22 mouse cellular contexts compared by ENCODE assay signal in genomic region chr8:61833211-61833610, GRCm38 (mm10).
A peak's percentile ranks its signal among the peaks of the same experiment; 100 is the strongest.
DNase-seq lines count a peak whose midpoint lies in the region; ATAC-seq and TF ChIP-seq lines count a peak whose summit lies in the region.
"Had no signal": no experiment of that assay in that cellular context is flagged by ENCODE, and none has a peak within 500 bp of the region (broad histone marks: within the 10 kb centered on the region; RNA-seq: fewer than 3 reads in every experiment).

No protein-coding gene starts in this region.

- H3K9me3 ChIP-seq in heart, embryonic 15.5 days (replicated peaks) = no peaks in the 10 kb centered on the region
- no peaks in the 10 kb centered on the region for H3K9me3 ChIP-seq in heart, embryonic 10.5 days
- H3K9me3 ChIP-seq: embryonic facial prominence, embryonic 12.5 days; forebrain, embryonic 15.5 days; G1E; hindbrain, embryonic 10.5 days; intestine, embryonic 15.5 days had no signal

- no peaks in the 10 kb centered on the region for H3K27me3 ChIP-seq in heart, embryonic 15.5 days
- H3K27me3 ChIP-seq in heart, embryonic 10.5 days (ENCODE audit: insufficient read depth, poor library complexity, severe bottlenecking) = no peaks in the 10 kb centered on the region
- H3K27me3 ChIP-seq: embryonic facial prominence, embryonic 12.5 days; forebrain, embryonic 15.5 days; intestine, embryonic 15.5 days had no signal

- 70% methylated on average over 3 of the region's 3 CpGs for WGBS in heart, embryonic 15.5 days
- WGBS in heart, embryonic 10.5 days = 71% methylated on average over 3 of the region's 3 CpGs

- H3K4me2 ChIP-seq in heart, embryonic 15.5 days = no peak overlapping the region
- H3K4me2 ChIP-seq: embryonic facial prominence, embryonic 12.5 days; forebrain, embryonic 15.5 days; hindbrain, embryonic 14.5 days; intestine, embryonic 15.5 days had no signal

- no peak for TF ChIP-seq CTCF in gastrocnemius, adult 2 months (IDR thresholded peaks at IDR 0.05)

- intact Hi-C loops in gastrocnemius, adult 2 months (cut with DNase I) = no loop called here

- H3K27ac ChIP-seq in gastrocnemius, adult 2 months = peak overlapping the region; percentile 86
- H3K27ac ChIP-seq in heart, embryonic 15.5 days = 0 out of 2 replicates have a peak overlapping the region, but pooled peaks have one; percentile 33
- no peak overlapping the region for H3K27ac ChIP-seq in heart, embryonic 10.5 days
- H3K27ac ChIP-seq: embryonic facial prominence, embryonic 12.5 days; forebrain, embryonic 15.5 days; hindbrain, embryonic 10.5 days; hindbrain, embryonic 14.5 days; intestine, embryonic 15.5 days had no signal

- no peaks in the 10 kb centered on the region for H3K36me3 ChIP-seq in heart, embryonic 15.5 days
- H3K36me3 ChIP-seq in heart, embryonic 10.5 days = no peaks in the 10 kb centered on the region
- H3K36me3 ChIP-seq: embryonic facial prominence, embryonic 12.5 days; forebrain, embryonic 15.5 days; G1E; hindbrain, embryonic 10.5 days; intestine, embryonic 15.5 days had no signal

- peak; percentile 18 for DNase-seq in adrenal gland, adult 2 months
- no peak for DNase-seq in adrenal gland, postnatal 4 days (ENCODE audit: low spot score in 2 of 2)
- peak; percentile 26 for DNase-seq in gastrocnemius, adult 2 months
- DNase-seq in gastrocnemius, adult 8-10 months (ENCODE audit: low spot score in 2 of 2) = no peak
- no peak for DNase-seq in heart, embryonic 10.5 days (ENCODE audit: low spot score)
- peak; percentile 16 for DNase-seq in adipocyte (ENCODE audit: low spot score)
- no peak for DNase-seq in layer of hippocampus, postnatal 14 days (ENCODE audit: low spot score in 2 of 2)
- DNase-seq: B cell, adult 2 months; cerebellum, adult 11-12 months; cerebellum, adult 9-10 months; cerebellum, postnatal 25 days; gastrocnemius, postnatal 25 days; heart, postnatal 10 days; kidney, adult 18-20 months had no signal

- peaks cover 37% of the 10 kb centered on the region for H3K4me1 ChIP-seq in heart, embryonic 15.5 days (replicated peaks)
- peaks cover 30% of the 10 kb centered on the region for H3K4me1 ChIP-seq in heart, embryonic 10.5 days
- H3K4me1 ChIP-seq: forebrain, embryonic 15.5 days; hindbrain, embryonic 10.5 days; intestine, embryonic 15.5 days had no signal

- H3K9ac ChIP-seq in heart, embryonic 15.5 days = no peak overlapping the region
- H3K9ac ChIP-seq: embryonic facial prominence, embryonic 12.5 days; forebrain, embryonic 15.5 days; hindbrain, embryonic 14.5 days; intestine, embryonic 15.5 days had no signal

- no peak for ATAC-seq in heart, embryonic 15.5 days (replicated peaks; ENCODE audit: insufficient number of reproducible peaks, insufficient read depth, low FRiP score, low read depth)
- ATAC-seq: CD4-positive, CD25-positive, alpha-beta regulatory T cell, adult 4 months; forebrain, embryonic 15.5 days; intestine, embryonic 15.5 days had no signal

- H3K4me3 ChIP-seq in gastrocnemius, adult 2 months = no peak overlapping the region
- H3K4me3 ChIP-seq in heart, embryonic 15.5 days = no peak overlapping the region
- H3K4me3 ChIP-seq in heart, embryonic 10.5 days = no peak overlapping the region
- H3K4me3 ChIP-seq: embryonic facial prominence, embryonic 12.5 days; forebrain, embryonic 15.5 days; hindbrain, embryonic 10.5 days; intestine, embryonic 15.5 days had no signal

Comparison
In these comparisons a context has a peak if more than half of its experiments do, and no peak if none do; other contexts are left out.
1. DNase-seq: peak in adrenal gland, adult 2 months (single experiment), gastrocnemius, adult 2 months (single experiment) and adipocyte (single experiment); none in adrenal gland, postnatal 4 days (0 of 2), gastrocnemius, adult 8-10 months (0 of 2), heart, embryonic 10.5 days (single experiment) and layer of hippocampus, postnatal 14 days (0 of 2).